Mouse (Mus musculus) cerebellum, adult 2 months (tissue): ENCODE results near the gene Trappc5. TPM values are rescaled to one million over a fixed set of nuclear protein-coding genes. Genes with fewer than 3 reads are reported as not detected.

ENCODE experiments used
- DNase-seq, 2 experiments: peaks; one replicate each; pipeline ENCODE4 v3.0.0; 2021
- H3K27ac ChIP-seq: fragments of 200-500 bp; 2 replicates; pipeline ENCODE4 v1.5.1; 2012; ENCODE audit warnings: low read length, control low read depth, inconsistent platforms; ENCODE audit not compliant: insufficient read depth
- H3K27me3 ChIP-seq: fragments of 200-500 bp; 2 replicates; pipeline ENCODE4 v1.6.1; 2012; ENCODE audit warnings: inconsistent platforms, mild to moderate bottlenecking, low read length, moderate library complexity; ENCODE audit not compliant: control insufficient read depth, insufficient read depth
- H3K4me1 ChIP-seq: fragments of 200-500 bp; 2 replicates; pipeline ENCODE4 v1.6.1; 2011; ENCODE audit warnings: low read length; ENCODE audit not compliant: control insufficient read depth, insufficient read depth
- H3K4me3 ChIP-seq: fragments of 200-500 bp; replicated peaks from 2 replicates; pipeline ENCODE3; 2011; ENCODE audit warnings: mild to moderate bottlenecking, low read depth, low read length, control low read depth; ENCODE audit not compliant: insufficient read depth
- CTCF ChIP-seq: fragments of 200-500 bp; IDR thresholded peaks from 2 replicates; pipeline ENCODE4 v1.5.1; 2011; ENCODE audit warnings: low read depth, mild to moderate bottlenecking, control low read depth, low read length, moderate library complexity, borderline replicate concordance; ENCODE audit not compliant: insufficient read depth
- POLR2A ChIP-seq: fragments of 200-500 bp; IDR thresholded peaks from 2 replicates; pipeline ENCODE4 v1.6.1; 2011; ENCODE audit warnings: low read length, control low read depth, borderline replicate concordance; ENCODE audit not compliant: insufficient read depth
- WGBS: fragments of 180-500 bp; shearing (Covaris S2); methylation state at CpG from one replicate; pipeline ENCODE4 v1.1.7; 2018; 5-methylcytosine and 5-hydroxymethylcytosine counted together
- polyA plus RNA-seq: library from polyadenylated mRNA; depleted of rRNA; stranded (reverse); fragments of >200 nt; gene quantifications from 2 replicates; pipeline ENCODE4 v1.2.3, GENCODE M21; 2012

Gene Trappc5
- polyA plus RNA-seq, 1 experiment, result 50.2 TPM

DNA sequence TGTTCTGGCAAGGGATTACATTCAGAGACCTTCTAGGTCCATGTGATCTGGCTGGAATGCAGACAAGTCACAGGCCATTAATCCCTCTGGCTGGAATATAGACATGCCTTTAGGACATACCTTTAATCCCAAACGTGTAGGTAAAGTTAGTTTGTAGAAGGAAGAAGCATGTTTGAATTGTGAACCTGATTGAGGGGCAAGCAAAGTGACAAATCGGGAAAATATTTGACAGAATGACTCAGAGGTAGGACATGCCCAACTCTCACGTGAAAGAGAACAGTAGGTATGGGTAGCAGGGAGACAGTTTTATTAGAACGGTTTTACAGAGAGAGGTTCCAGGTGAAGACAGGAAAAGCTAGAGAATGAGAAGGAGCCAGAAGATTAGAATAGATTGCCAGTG lies 28.5 kb upstream of the Trappc5 start:
- Histone ChIP-seq H3K27ac (no peak overlapping the region), H3K4me3 (no peak overlapping the region), H3K4me1 (no peaks in the 10 kb centered on the region), H3K27me3 (no peaks in the 10 kb centered on the region)
- TF ChIP-seq CTCF (no peak), POLR2A (no peak)
- 79% methylated on average over 4 of the region's 4 CpGs for WGBS
- DNase-seq, result no peak

DNA sequence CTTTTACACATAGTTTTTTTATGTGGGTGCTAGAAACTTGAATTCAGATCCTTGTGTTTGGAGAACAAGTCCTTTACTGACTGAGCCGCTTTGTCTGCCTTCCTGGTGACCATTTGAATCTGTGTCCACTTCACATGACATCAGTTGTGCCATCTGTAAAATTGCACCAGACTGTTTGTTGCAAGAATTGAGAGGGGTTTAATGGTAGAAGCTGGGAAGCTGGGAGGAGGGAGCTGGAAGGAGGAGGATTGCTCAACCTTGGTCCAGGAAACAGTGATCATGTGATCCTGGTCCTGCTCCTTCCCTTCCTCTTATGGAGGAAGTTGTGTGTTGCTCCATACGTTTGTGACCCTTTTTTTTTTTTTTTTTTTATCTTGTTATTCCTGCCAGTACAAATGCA lies 27.8 kb upstream of the Trappc5 start:
- Histone ChIP-seq H3K27me3 (no peaks in the 10 kb centered on the region), H3K4me3 (no peak overlapping the region), H3K4me1 (no peaks in the 10 kb centered on the region), H3K27ac (no peak overlapping the region)
- TF ChIP-seq POLR2A (no peak), CTCF (no peak)
- DNase-seq, result no peak
- 79% methylated on average over 2 of the region's 2 CpGs for WGBS

DNA sequence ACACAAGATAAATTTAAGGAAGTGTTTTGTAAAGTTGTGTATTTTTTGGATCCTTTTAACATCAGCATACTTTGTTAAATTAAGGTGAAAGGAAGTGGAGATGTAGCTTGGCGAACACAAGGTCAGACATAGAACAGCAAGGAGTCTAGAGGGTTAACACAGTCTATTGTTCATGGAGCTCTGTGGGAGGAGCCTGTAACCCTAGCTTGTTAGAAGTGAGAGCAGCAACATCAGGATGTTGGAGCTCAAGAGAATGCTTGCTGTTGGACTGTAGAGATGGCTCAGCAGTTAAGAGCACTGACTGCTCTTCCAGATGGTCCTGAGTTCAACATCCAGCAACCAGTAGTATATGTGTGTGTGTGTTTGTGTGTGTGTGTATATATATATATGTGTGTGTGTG lies 27.1 kb upstream of the Trappc5 start:
- H3K27ac ChIP-seq, result no peak overlapping the region
- no peaks in the 10 kb centered on the region for H3K4me1 ChIP-seq
- H3K4me3 ChIP-seq, result no peak overlapping the region
- DNase-seq, result no peak
- no peak for TF ChIP-seq POLR2A
- no peak for TF ChIP-seq CTCF
- 37% methylated on average over 1 of the region's 1 CpGs for WGBS
- H3K27me3 ChIP-seq, result no peaks in the 10 kb centered on the region

DNA sequence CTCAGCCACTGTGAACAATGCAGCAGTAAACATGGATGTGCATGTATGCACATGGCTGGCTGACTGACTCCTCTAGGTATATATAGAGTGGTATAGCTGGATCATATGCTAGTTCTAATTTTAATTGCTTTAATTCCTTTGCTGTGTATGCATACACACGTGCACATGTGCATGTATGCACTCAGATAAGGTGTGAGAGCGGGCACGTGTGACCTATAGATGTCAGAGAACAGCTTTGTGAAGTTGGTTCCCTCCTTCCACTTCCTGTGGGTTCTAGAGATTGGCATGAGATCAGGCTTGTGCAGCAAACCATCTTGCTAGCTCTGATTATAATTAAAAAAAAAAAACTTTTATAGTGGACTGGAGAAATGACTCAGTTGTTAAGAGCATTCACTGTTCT lies 23.3 kb upstream of the Trappc5 start:
- no peak for DNase-seq
- Histone ChIP-seq H3K27ac (no peak overlapping the region), H3K4me1 (no peaks in the 10 kb centered on the region), H3K4me3 (no peak overlapping the region), H3K27me3 (no peaks in the 10 kb centered on the region; the same call in 1 of the 2 replicates)
- TF ChIP-seq POLR2A (no peak), CTCF (no peak)
- 62% methylated on average over 3 of the region's 3 CpGs for WGBS

DNA sequence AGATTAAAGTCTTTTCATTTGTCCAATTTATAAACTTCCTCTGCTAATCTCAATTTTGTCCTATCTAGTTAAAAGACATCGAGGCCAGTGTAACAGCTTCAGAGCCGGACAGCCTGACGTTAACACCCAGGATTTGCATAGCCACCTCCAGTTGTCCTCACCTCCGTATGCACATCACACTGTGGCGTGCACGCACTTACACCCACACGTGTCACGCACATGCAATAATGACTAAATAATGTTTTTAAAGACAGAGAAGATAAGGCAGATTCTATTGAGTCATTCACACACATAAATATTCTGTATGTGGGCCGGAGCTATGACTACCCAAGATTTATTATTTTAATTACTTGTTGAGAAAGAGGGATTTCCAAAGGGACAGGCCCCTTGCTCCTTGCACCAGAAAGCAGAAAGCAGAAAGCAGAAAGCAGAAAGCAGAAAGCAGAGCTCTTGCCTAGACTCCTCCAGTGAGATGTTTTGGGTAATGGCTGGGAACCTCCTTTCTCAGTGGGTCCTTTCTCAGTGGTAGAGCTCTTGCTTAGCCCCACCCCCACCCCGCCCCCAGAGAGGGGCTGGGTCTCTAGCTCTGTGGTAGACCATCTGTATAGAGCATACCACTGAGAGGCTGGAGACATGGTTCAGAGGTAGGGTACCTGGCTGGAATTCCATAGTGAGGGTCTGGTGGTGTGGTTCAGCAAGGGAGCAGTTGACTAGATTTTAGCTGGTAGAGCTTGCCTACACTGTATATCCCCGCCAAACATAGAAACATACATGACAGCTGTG lies 21.2 kb upstream of the Trappc5 start:
- H3K27ac ChIP-seq, result no peak overlapping the region
- no peaks in the 10 kb centered on the region; the same call in 1 of the 2 replicates for H3K27me3 ChIP-seq
- no peak for TF ChIP-seq POLR2A
- no peak for TF ChIP-seq CTCF
- no peaks in the 10 kb centered on the region for H3K4me1 ChIP-seq
- DNase-seq, result no peak
- no peak overlapping the region for H3K4me3 ChIP-seq
- WGBS, result 75% methylated on average over 11 of the region's 11 CpGs

DNA sequence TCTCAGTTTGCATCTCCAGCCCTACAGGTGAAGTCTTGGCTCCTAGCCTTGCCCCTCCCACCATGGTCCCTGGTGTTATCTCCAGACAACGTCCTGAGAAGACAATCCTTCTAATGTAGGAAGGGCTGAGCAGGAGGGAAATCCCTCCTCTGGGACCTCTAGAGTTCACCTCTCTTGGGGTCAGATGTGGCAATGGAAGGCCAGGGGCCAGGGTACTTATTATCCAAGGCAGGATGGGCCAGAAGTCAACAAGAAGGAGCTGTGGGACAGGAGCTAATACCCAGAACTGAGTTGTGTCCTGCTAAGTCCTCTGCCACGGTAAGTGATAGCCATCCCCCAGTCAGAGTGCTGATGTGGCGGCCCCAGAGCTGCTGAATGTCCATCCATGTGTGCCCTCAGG lies 20.6 kb upstream of the Trappc5 start, which contains the start of gene Retn:
Gene Retn, plus strand, starts transcription at position 245 of the 400 bp plus-strand sequence.
- no peak for DNase-seq
- H3K27me3 ChIP-seq, result no peaks in the 10 kb centered on the region; the same call in 1 of the 2 replicates
- WGBS, result 72% methylated on average over 3 of the region's 3 CpGs
- no peak for TF ChIP-seq POLR2A
- no peaks in the 10 kb centered on the region for H3K4me1 ChIP-seq
- H3K27ac ChIP-seq, result no peak within 1 kb of the TSS
- H3K4me3 ChIP-seq, result no peak within 1 kb of the TSS

DNA sequence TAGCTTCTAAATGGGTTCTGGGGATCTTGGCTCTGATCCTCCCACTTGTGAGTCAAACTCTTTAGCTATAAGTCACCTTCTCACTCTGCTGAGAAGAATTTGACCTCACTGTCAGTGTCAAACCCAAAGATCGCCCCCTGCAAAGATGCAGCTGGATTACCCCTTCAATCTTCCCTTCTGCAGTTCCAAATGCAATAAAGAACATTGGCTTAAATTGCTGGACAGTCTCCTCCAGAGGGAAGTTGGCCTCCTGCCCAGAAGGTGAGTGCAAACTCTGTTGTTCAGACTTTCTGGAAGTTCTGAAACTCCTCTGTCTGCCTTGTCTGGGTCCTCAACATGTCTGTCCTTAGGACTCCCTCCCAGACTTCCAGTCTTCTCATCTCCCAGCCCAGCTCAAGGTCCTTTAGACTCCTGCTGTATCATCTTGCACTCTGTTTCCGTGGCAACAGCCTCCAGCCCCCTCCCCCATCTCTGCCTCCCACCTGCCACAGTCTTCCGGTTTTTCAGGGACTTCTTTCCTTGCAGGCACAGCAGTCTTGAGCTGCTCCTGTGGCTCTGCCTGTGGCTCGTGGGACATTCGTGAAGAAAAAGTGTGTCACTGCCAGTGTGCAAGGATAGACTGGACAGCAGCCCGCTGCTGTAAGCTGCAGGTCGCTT lies 19.2 kb upstream of the Trappc5 start:
- H3K4me3 ChIP-seq, result no peak overlapping the region
- WGBS, result 16% methylated on average over 7 of the region's 7 CpGs
- H3K27ac ChIP-seq, result no peak overlapping the region
- TF ChIP-seq CTCF, result no peak
- no peak for TF ChIP-seq POLR2A
- DNase-seq, result no peak
- H3K27me3 ChIP-seq, result no peaks in the 10 kb centered on the region; the same call in 1 of the 2 replicates
- H3K4me1 ChIP-seq, result no peaks in the 10 kb centered on the region

DNA sequence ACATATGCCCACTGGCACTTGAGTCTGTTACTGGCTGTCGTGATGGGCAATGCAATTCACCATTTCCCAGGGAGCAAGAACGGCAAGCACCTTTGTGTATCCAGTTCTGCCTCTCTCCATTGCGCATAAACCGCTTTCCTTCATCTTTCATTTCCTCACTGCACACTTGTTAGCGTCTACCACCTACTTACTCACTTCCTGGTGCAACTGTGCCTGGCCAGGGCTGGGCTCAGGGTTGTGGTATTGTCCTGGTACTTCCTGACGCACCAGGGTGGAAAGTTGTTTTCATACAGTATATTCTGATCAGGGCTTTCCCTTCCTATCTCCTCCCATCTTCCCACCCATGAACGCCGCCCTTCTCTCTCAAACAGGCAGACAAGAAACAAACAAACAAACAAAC lies 15.2 kb upstream of the Trappc5 start:
- H3K27ac ChIP-seq, result no peak overlapping the region
- WGBS, result 79% methylated on average over 8 of the region's 8 CpGs
- no peak for TF ChIP-seq CTCF
- TF ChIP-seq POLR2A, result no peak

More for the DNA sequence above, 15.2 kb upstream of the Trappc5 start:
- DNase-seq, result no peak
- Histone ChIP-seq H3K27me3 (no peaks in the 10 kb centered on the region; the same call in 1 of the 2 replicates), H3K4me3 (no peak overlapping the region), H3K4me1 (no peaks in the 10 kb centered on the region)
